Mouse (Mus musculus): ENCODE results near the gene Tinf2.

GRCm38 (mm10) chr14:55634874-55635522 is 46.6 kb downstream of the Tinf2 start:
- no peak for TF ChIP-seq POLR2A (IDR thresholded peaks at IDR 0.05; ENCODE audit: extremely low read depth, insufficient read depth, low read length)
- TF ChIP-seq CTCF (IDR thresholded peaks at IDR 0.05; ENCODE audit: extremely low read depth, insufficient read depth, low read length): no peak
